Mouse (Mus musculus) embryo, embryonic 11 days (tissue): ENCODE data around the gene Samd11.
A peak's percentile ranks its signal among the peaks of the same experiment; 100 is the strongest.

ENCODE experiments used
- DNase-seq: peaks from one replicate; pipeline ENCODE4 v3.0.0-alpha.2; 2015

Gene Samd11

GRCm38 (mm10) chr4:156209963-156210635 lies 45.4 kb downstream of the Samd11 start:
- DNase-seq, result no peak

GRCm38 (mm10) chr4:156208872-156209271 lies 46.6 kb downstream of the Samd11 start:
- DNase-seq, result no peak

- peak; percentile 45 for DNase-seq
These were observed 51.9 kb downstream of the Samd11 start for GRCm38 (mm10) chr4:156203413-156204131.

GRCm38 (mm10) chr4:156203001-156203412 lies 52.5 kb downstream of the Samd11 start, which contains the start of gene AW011738:
Gene AW011738 (plus strand): TSS chr4:156203304.
- DNase-seq, result peak; percentile 88

GRCm38 (mm10) chr4:156202462-156202893 lies 53.0 kb downstream of the Samd11 start:
- peak; percentile 28 for DNase-seq

- no peak for DNase-seq
These were observed 54.6 kb downstream of the Samd11 start, which contains the start of gene Isg15 for GRCm38 (mm10) chr4:156200623-156201475. Gene Isg15 (minus strand): TSS chr4:156200818.

- peak; percentile 96 for DNase-seq
These were observed 57.6 kb downstream of the Samd11 start for GRCm38 (mm10) chr4:156197829-156198205.

GRCm38 (mm10) chr4:156197131-156197828 lies 58.2 kb downstream of the Samd11 start, which contains the start of gene Agrn:
Gene Agrn (minus strand): TSS chr4:156197488.
- DNase-seq, result no peak
